Mouse (Mus musculus): ENCODE data around the gene Meig1. TPM values are rescaled to one million over a fixed set of nuclear protein-coding genes. Genes with fewer than 3 reads are reported as not detected.

The Meig1 gene
- polyA plus RNA-seq, 1 experiment from 2014 or later = 6.0 TPM

Other genes starting within 250 kb of the Meig1 start
- 101 and 109 TPM in 2 replicates for gene Nmt2, start 138.4 kb downstream of the Meig1 start, polyA plus RNA-seq (2015; fragmentation: Nextera tagmentation; extraction: Ambion mirVana)
- 11.1 and 12.1 TPM in 2 replicates for gene Rpp38, start 90.0 kb downstream of the Meig1 start, polyA plus RNA-seq (2015; fragmentation: Nextera tagmentation; extraction: Ambion mirVana)
- gene Acbd7, start 86.5 kb downstream of the Meig1 start, polyA plus RNA-seq (2015; fragmentation: Nextera tagmentation; extraction: Ambion mirVana) = 3.6 and 4.2 TPM in 2 replicates
- not detected in 2 replicates for gene Olah, start 25.4 kb downstream of the Meig1 start, polyA plus RNA-seq (2015; fragmentation: Nextera tagmentation; extraction: Ambion mirVana)
- gene Dclre1c, start 1.5 kb upstream of the Meig1 start, polyA plus RNA-seq (2015; fragmentation: Nextera tagmentation; extraction: Ambion mirVana) = 8.1 and 8.2 TPM in 2 replicates
- gene Suv39h2, start 52.4 kb upstream of the Meig1 start, polyA plus RNA-seq (2015; fragmentation: Nextera tagmentation; extraction: Ambion mirVana) = 8.0 TPM in 2 replicates
- 7.8 and 7.9 TPM in 2 replicates for gene Gm45902, start 90.1 kb upstream of the Meig1 start, polyA plus RNA-seq (2015; fragmentation: Nextera tagmentation; extraction: Ambion mirVana)
- gene Hspa14, start 90.2 kb upstream of the Meig1 start, polyA plus RNA-seq (2015; fragmentation: Nextera tagmentation; extraction: Ambion mirVana) = 63.9 and 65.4 TPM in 2 replicates
- 0.14 and 0.25 TPM in 2 replicates for gene Cdnf, start 90.4 kb upstream of the Meig1 start, polyA plus RNA-seq (2015; fragmentation: Nextera tagmentation; extraction: Ambion mirVana)
- gene Fam107b, start 147.8 kb upstream of the Meig1 start, polyA plus RNA-seq (2015; fragmentation: Nextera tagmentation; extraction: Ambion mirVana) = 27.5 and 30.9 TPM in 2 replicates

All from hindbrain, embryonic 15.5 days (tissue).